Mouse (Mus musculus) spleen, adult 2 months (tissue): Measurements from ENCODE around the gene Khdc1b.

ENCODE experiments used
- CTCF ChIP-seq: fragments of 200-500 bp; IDR thresholded peaks from 2 replicates; pipeline ENCODE4 v1.5.1; 2011; ENCODE audit warnings: mild to moderate bottlenecking, inconsistent platforms; ENCODE audit not compliant: insufficient read depth, insufficient read length, insufficient replicate concordance; ENCODE audit errors: extremely low read depth
- POLR2A ChIP-seq: fragments of 200-500 bp; IDR thresholded peaks from 2 replicates; pipeline ENCODE4 v1.6.1; 2011; ENCODE audit warnings: low read depth, low read length, inconsistent platforms

DNA sequence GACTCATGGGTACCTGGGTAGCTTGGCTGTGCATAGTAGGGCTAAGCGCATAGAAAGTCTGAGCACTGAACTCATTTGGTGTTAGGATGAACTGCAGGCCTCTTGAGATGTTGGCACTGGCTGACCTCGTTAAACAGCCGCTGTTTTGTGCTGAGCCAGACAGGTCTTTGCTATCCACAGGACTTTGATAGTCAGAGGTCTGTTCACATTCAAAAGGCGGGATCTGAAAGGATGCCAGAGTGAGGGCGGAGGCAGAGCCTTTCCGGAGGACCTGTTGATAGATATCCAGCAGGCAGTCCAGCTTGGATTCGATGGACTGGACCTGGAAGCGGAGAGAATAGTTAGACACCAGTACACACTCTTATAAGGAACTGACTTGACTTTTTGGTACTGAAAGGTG lies 19.4 kb downstream of the Khdc1b start:
- TF ChIP-seq CTCF, result no peak
- TF ChIP-seq POLR2A, result no peak
